Mouse (Mus musculus) forebrain, embryonic 10.5 days (tissue): ENCODE results near the gene Strip1. TPM values are rescaled to one million over a fixed set of nuclear protein-coding genes. Genes with fewer than 3 reads are reported as not detected.
A peak's percentile ranks its signal among the peaks of the same experiment; 100 is the strongest.

Experiments used
- DNase-seq: peaks from one replicate; pipeline ENCODE4 v3.0.0-alpha.2; 2017; ENCODE audit warnings: low spot score; ENCODE audit errors: extremely low spot score
- H3K27ac ChIP-seq: fragments of 300-500 bp; sonication (generic); 2 replicates; pipeline ENCODE4 v1.5.1; 2016; ENCODE audit warnings: mild to moderate bottlenecking
- H3K27me3 ChIP-seq: fragments of 300-500 bp; sonication (generic); 2 replicates; pipeline ENCODE4 v1.6.1; 2016; ENCODE audit warnings: mild to moderate bottlenecking; ENCODE audit not compliant: poor library complexity, severe bottlenecking
- H3K36me3 ChIP-seq: fragments of 300-500 bp; sonication (generic); replicated peaks from 2 replicates; pipeline ENCODE4 v1.6.1; 2016; ENCODE audit warnings: mild to moderate bottlenecking, moderate library complexity
- H3K4me1 ChIP-seq: fragments of 300-500 bp; sonication (generic); 2 replicates; pipeline ENCODE4 v1.6.1; 2016
- H3K4me3 ChIP-seq: fragments of 300-500 bp; sonication (generic); 2 replicates; pipeline ENCODE4 v1.5.1; 2016; ENCODE audit warnings: mild to moderate bottlenecking, moderate library complexity
- H3K9me3 ChIP-seq: fragments of 300-500 bp; sonication (generic); 2 replicates; pipeline ENCODE4 v1.6.1; 2016; ENCODE audit warnings: mild to moderate bottlenecking, moderate library complexity
- WGBS: fragments of 180-500 bp; shearing (Covaris S2); methylation state at CpG from one replicate; pipeline ENCODE4 v1.1.7; 2016; 5-methylcytosine and 5-hydroxymethylcytosine counted together
- polyA plus RNA-seq: library from polyadenylated mRNA; unstranded; fragments of >200 nt; fragmentation: Nextera tagmentation; extraction: Ambion mirVana; gene quantifications from 2 replicates; pipeline ENCODE4 v1.2.1, GENCODE M21; 2016

Gene Strip1
- polyA plus RNA-seq, 1 experiment from 2014 or later, result 69.0 TPM

DNA sequence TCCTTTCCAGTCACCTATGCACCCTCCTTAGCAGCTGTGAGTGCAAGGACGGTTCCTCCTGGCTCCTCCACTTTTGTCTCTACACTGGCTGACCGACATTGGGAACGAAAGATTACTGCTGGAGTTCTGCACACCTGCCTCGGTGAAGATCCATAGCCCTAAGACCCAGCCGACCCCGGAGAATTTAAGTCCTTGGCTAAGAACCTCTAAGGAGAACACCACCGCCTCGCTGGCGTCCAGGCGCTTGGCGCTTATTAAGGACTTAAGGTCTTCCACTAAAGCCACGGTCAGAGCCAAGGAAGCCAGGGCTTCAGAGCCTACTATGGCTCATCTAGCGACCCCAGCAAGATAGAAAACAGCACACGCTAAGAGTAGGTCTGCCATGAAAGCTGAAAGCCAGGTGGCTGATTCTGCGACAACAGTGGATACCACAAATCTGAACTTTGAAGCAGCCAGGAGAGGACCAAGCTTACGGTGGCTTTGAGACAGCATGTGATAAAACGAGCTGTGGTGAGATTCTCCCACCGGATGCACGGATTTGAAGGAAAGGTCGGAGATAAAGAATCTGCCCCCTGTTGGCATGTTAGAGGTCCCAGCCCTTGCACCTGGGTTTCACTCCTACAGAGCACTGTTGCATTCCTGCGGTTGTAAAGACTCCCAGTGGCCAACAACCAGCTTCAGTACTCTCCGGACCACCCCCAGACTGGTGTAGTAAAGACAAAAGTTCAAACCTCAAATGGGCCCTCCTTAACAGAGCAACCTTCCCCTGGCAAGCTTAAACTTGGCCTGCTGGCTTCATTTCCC, 33.7 kb downstream of the Strip1 start:
- WGBS, result 2% methylated on average over 22 of the region's 22 CpGs
- no peak for DNase-seq
- H3K4me1 ChIP-seq, result peaks cover 63% of the 10 kb centered on the region
- peak overlapping the region; percentile 89 for H3K27ac ChIP-seq
- H3K4me3 ChIP-seq, result peak overlapping the region; percentile 61
- peaks cover 90% of the 10 kb centered on the region for H3K27me3 ChIP-seq
- H3K9me3 ChIP-seq, result no peaks in the 10 kb centered on the region
- peaks cover 11% of the 10 kb centered on the region for H3K36me3 ChIP-seq

DNA sequence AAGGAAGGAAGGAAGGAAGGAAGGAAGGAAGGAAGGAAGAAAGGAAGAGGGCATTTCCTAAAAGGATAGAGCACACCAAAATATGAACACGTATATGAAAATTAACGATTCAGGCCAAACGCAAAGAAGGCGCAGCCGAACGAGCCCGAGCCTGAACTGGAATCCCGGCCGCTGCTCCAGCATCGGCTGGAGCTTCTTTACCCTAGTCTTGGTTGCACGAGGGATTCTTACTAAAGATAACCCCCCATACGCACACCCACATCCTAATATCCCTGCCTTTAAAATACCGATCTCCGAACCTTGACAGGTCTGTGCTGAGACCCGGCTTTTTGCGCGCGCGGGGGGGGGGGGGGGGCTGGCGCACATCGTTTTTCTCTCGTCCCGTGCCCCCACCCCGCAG, 34.4 kb downstream of the Strip1 start:
- no peak for DNase-seq
- no peaks in the 10 kb centered on the region for H3K9me3 ChIP-seq
- peak overlapping the region; percentile 61 for H3K4me3 ChIP-seq
- peaks cover 63% of the 10 kb centered on the region for H3K4me1 ChIP-seq
- peak overlapping the region; percentile 89 for H3K27ac ChIP-seq
- H3K27me3 ChIP-seq, result peaks cover 97% of the 10 kb centered on the region
- peaks cover 11% of the 10 kb centered on the region for H3K36me3 ChIP-seq
- WGBS, result 2% methylated on average over 24 of the region's 24 CpGs

DNA sequence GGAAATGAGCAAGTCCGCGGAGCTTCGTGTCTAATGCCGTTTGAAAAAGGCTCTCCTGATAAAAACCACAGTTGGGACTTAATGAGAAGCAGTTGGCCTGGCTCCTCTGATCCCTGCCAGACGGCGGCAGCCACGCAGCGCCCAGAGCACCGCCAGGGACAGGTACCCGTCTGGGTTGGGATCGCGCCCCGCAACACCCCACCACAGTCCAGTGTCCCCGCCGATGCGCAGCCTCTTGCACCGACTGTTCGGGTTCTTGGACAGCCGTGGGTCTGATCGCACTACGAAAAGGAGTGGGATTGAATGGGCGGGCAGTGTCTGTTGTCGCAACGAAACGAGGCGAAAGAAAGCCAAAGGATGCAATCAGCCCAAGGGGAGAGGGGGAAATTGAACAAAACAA, 34.9 kb downstream of the Strip1 start:
- Histone ChIP-seq H3K36me3 (peaks cover 11% of the 10 kb centered on the region), H3K9me3 (no peaks in the 10 kb centered on the region), H3K4me3 (peak overlapping the region; percentile 61), H3K27ac (peak overlapping the region; percentile 89), H3K4me1 (peaks cover 63% of the 10 kb centered on the region), H3K27me3 (peaks cover 99% of the 10 kb centered on the region)
- WGBS, result under 1% methylated on average over 26 of the region's 26 CpGs
- DNase-seq, result no peak

DNA sequence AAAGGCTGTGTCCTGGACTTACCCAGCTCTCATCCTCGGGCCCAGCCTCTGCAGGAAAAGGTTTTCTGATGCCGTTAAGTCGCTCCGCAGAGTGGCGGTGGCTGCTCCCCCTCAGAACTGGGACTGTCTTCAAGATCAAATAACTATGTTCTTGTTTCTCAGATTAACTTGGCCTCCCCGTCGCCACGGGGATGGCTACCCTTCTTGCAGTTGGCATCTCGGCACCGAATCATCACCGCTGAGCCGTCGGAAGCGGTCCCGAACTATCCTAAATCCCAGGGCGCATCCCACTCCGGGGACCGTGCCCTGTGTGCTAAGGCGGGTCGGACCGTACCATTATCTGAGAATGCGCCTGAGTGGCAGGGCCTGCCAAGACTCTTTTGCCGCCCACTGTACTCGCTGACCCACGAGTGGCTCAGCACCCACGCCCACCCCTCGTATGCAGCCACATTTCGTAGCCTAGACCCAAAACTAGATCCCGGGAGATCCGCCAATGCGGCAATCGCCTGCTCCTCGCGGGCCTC, 35.5 kb downstream of the Strip1 start:
- Histone ChIP-seq H3K4me3 (peak overlapping the region; percentile 61), H3K9me3 (no peaks in the 10 kb centered on the region), H3K27ac (peak overlapping the region; percentile 89), H3K36me3 (peaks cover 6% of the 10 kb centered on the region), H3K27me3 (peaks cover 99% of the 10 kb centered on the region), H3K4me1 (peaks cover 63% of the 10 kb centered on the region)
- under 1% methylated on average over 34 of the region's 34 CpGs for WGBS
- DNase-seq, result peak; percentile 65

DNA sequence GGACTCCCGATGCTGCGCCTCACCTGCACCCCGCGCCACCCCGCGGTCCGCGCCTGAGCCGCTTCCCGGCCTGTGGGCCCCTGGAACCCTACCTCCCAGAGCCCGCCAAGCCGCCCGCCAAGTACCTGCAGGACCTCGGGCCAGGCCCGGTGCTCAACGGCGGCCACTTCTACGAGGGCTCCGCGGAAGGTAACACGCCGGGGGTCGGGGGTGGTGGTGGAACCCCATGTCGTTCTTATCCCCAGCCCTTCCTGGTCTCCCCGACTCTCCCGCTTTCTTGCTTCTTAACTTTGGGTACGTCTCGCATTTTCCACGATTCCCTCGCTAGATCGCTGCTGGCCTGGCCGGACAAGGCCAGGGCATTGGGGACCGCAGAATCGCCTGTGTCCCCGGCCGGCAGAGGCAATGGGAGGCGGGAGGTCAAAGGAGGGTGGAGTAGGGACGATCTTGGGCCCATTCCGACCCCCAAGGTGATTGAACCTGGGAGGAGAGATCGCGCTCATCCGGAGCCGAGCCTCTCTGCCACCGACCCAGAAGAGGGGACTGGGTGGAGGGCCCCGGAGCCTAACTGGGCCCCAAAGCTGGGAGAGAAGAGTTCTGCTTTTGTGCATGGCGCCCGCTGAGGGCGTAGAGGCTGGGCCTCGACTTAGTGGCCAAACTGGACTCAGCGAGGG, 36.1 kb downstream of the Strip1 start:
- WGBS, result under 1% methylated on average over 50 of the region's 50 CpGs
- peak; percentile 59 for DNase-seq
- Histone ChIP-seq H3K4me1 (peaks cover 63% of the 10 kb centered on the region), H3K9me3 (no peaks in the 10 kb centered on the region), H3K36me3 (0 out of 2 replicates have a peak, but pooled peaks cover 1% of the 10 kb centered on the region), H3K27ac (peak overlapping the region; percentile 89), H3K27me3 (peaks cover 96% of the 10 kb centered on the region), H3K4me3 (peak overlapping the region; percentile 61)

DNA sequence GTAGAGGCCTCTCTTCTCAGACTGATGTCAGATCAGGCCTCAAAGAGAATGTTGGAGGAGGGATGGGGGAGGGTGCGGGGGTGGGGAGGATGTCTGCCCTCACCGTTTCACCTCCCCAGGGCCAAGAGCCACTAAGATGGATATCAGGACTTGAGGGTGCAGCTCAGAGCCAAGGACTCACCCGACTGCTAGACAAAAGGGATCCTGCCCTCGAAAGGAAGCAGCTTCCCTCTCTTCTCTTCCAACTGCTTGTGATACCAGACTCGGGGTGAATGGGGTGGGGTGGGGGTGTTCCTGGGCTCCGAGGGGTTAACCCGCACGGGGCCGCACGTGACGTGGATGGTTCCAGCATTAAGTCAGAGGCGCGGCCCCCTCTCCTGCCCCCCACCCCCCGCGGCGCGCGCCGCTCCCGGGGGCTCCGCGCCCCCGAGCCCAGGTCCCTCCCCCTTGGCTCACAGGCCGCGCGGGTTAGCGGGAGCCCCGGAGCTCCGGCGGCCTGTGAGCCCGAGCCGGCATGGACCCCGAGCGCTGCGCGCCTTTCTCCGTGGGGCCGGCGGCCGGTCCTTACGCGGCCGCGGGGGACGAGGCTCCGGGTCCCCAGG, 36.7 kb downstream of the Strip1 start, which contains the start of gene Alx3:
Gene Alx3 (plus strand): TSS at position 370 of the 602 bp plus-strand sequence.
- H3K4me3 ChIP-seq, result peak within 1 kb of the TSS; percentile 61
- H3K4me1 ChIP-seq, result peaks cover 63% of the 10 kb centered on the region
- peak within 1 kb of the TSS; percentile 89 for H3K27ac ChIP-seq
- under 1% methylated on average over 45 of the region's 46 CpGs for WGBS
- H3K9me3 ChIP-seq, result no peaks in the 10 kb centered on the region
- no peaks in the 10 kb centered on the region for H3K36me3 ChIP-seq
- peak; percentile 40 for DNase-seq
- peaks cover 96% of the 10 kb centered on the region for H3K27me3 ChIP-seq

DNA sequence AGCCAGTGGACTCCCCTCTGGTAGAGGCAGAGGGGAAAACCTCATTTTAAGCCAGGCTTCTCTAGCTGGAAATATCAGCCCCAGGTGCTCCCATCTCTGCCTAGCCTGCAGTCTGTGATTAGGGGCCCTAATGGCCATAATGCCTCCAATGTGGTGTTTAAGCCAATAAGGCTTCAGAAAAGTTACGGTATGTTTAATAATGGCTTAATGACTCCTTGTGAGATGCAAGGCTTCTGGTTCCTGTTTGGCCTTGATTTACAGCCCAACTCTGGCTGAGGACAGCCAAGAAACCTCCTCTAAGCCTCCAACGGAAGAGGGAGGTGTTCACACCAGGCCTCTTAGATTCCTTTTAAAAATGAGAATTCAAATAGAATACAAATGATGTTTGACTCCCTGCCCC, 37.9 kb downstream of the Strip1 start:
- no peaks in the 10 kb centered on the region for H3K36me3 ChIP-seq
- H3K27ac ChIP-seq, result no peak overlapping the region; the same call in 1 of the 2 replicates
- peaks cover 96% of the 10 kb centered on the region for H3K27me3 ChIP-seq
- H3K4me3 ChIP-seq, result peak overlapping the region; percentile 61; the same call in 1 of the 2 replicates
- H3K9me3 ChIP-seq, result no peaks in the 10 kb centered on the region
- peaks cover 59% of the 10 kb centered on the region for H3K4me1 ChIP-seq
- DNase-seq, result no peak
- 49% methylated on average over 2 of the region's 2 CpGs for WGBS

DNA sequence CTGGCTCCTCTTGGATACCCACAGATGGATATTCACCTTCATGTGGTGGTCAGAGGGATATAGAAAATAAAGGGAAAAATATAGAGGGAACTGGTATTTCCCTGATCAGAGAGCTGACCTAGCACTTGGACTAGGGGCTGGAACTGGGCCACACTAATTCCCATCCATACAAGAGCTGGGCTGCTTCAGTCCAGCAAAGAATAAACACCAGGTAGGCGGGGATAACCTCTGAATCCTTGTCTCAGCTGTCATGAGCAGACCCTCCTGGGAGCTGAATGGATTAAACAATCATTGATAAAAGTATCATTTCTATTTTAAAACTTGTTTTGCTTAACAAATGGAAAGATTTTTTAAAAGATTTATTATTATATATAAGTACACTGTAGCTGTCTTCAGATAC, 39.9 kb downstream of the Strip1 start:
- Histone ChIP-seq H3K4me3 (no peak overlapping the region), H3K36me3 (no peaks in the 10 kb centered on the region), H3K9me3 (no peaks in the 10 kb centered on the region), H3K27me3 (peaks cover 96% of the 10 kb centered on the region), H3K4me1 (peaks cover 40% of the 10 kb centered on the region), H3K27ac (no peak overlapping the region)
- WGBS, result 65% methylated on average over 1 of the region's 1 CpGs
- DNase-seq, result no peak

DNA sequence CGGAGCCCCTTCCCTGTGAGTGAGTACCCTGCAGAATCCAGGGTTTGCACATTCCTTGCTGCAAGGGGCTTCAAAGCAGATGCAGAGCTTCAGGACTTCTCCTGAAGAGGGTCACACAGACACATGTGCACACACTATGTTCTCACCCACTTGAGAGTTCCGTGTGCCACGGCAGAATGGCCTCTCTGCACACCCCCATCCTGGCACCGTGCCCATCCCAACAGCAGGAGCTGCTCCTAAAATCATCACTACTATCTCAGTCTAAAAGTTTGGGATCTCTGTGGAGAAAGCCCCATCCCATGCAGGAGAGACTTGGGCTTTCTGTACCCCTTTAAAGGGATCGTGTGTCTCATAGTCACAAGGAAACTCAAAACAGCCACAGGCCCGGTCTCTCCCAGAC, 45.0 kb downstream of the Strip1 start:
- H3K4me1 ChIP-seq, result peaks cover 46% of the 10 kb centered on the region
- DNase-seq, result no peak
- no peaks in the 10 kb centered on the region for H3K9me3 ChIP-seq
- 77% methylated on average over 6 of the region's 6 CpGs for WGBS
- 0 out of 2 replicates have a peak overlapping the region, but pooled peaks have one; percentile 6 for H3K27ac ChIP-seq
- H3K4me3 ChIP-seq, result no peak overlapping the region
- H3K36me3 ChIP-seq, result no peaks in the 10 kb centered on the region
- peaks cover 96% of the 10 kb centered on the region for H3K27me3 ChIP-seq

DNA sequence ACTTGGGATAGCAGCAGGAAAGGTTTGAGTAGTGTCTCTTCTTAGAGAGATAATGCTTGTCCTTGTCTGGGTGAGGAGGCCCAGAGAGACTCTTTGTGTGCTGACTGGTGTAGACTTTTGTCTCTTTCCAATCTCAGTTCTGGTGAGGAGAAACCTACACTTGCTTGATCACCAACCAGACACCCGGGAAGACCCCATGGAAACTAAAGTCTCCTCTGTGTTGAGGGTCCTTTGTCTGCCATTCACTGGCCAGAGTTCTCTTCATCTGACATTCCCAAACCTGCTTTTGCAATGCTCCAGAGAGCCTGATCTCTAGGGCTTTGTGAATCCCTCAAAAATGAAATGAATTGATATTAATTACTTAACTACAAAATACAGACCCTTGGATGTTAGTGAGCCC, 47.6 kb downstream of the Strip1 start:
- WGBS, result 3% methylated on average over 1 of the region's 1 CpGs
- Histone ChIP-seq H3K27me3 (peaks cover 100% of the 10 kb centered on the region), H3K9me3 (no peaks in the 10 kb centered on the region), H3K36me3 (no peaks in the 10 kb centered on the region), H3K27ac (peak overlapping the region; percentile 84), H3K4me3 (peak overlapping the region; percentile 49; the same call in 1 of the 2 replicates), H3K4me1 (peaks cover 50% of the 10 kb centered on the region)
- no peak for DNase-seq

DNA sequence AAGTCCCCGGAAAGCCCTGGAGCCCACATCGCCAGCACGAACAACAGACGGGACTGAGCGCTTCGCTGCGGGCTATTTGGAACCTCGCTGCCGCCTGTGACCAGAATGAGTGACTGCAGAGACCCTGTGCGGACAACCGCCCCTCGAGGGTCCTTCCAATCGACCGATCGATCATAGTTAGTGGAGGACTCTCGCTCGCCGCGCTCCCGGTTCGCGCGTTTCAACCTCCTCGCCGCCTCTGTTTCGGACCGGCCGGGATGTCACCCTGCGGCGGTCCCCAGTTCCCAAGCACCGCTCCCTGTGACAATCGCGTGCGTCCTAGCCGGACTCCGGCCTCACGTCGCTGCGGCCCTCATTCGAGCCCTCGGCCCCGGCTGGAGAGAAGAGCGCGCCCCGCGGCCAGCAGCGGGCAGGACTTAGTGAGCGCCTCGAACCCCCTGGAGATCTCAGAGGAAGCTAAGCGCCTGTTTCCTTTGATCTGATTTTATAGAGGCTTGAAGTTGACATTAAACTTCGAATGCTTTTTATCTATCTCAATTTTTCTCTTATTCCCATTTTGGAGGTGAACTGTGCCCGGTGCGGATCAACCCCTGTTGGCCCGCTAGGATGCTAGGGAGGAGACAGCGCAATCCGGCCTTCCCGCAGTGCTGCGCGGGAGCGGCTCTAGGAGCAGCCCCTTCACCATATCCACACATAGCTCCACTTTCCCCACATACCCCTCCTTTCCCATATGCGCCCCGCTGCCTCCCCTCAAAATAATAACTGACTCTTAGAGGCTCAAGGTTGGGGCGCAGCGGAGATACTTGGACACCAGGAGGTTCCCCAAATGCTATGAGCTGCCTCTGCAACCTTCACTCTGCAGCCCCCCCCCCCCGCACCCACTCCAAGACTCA, 48.4 kb downstream of the Strip1 start:
- peaks cover 100% of the 10 kb centered on the region for H3K27me3 ChIP-seq
- WGBS, result under 1% methylated on average over 65 of the region's 65 CpGs

More for the DNA sequence above, 48.4 kb downstream of the Strip1 start:
- Histone ChIP-seq H3K9me3 (no peaks in the 10 kb centered on the region), H3K36me3 (no peaks in the 10 kb centered on the region), H3K27ac (peak overlapping the region; percentile 84), H3K4me1 (peaks cover 58% of the 10 kb centered on the region), H3K4me3 (peak overlapping the region; percentile 49)
- DNase-seq, result peak; percentile 57
